ENCODE assay signal across 11 mouse cellular contexts in the genomic region with DNA sequence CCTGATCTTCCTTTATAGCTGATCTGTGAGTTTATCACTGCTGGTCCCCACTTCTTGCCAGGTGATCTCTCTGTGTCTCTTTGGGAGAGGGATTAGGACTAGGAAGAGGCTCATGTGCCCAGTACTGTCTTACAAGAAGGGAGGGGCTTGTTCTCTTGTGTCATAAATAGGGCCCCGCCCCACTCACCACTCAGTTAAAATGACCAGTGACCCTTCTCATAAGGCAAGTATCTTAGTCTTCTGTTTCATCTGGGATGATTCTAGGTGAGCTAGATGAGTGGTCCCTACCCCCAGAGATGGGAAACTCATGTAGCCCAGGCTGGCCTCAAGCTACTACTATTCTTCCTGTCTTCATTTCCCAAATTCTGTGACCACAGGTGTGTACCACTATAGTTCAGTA. TPM values are rescaled to one million over a fixed set of nuclear protein-coding genes. Genes with fewer than 3 reads are reported as not detected.
DNase-seq lines count a peak whose midpoint lies in the region; ATAC-seq and TF ChIP-seq lines count a peak whose summit lies in the region.
"Had no signal": no experiment of that assay in that cellular context is flagged by ENCODE, and none has a peak within 500 bp of the region (broad histone marks: within the 10 kb centered on the region; RNA-seq: fewer than 3 reads in every experiment).

Gene Lipe, minus strand, starts transcription at position 101 of the 400 bp plus-strand sequence.

- no peak within 1 kb of the TSS for H3K4me3 ChIP-seq in hindbrain, embryonic 15.5 days
- H3K4me3 ChIP-seq in hindbrain, embryonic 11.5 days (ENCODE audit: low read depth, low read length) = no peak within 1 kb of the TSS

- intact Hi-C loops in left cerebral cortex, postnatal 36 days (cut with DNase I) = no loop called here

- peaks cover 25% of the 10 kb centered on the region for H3K4me1 ChIP-seq in hindbrain, embryonic 15.5 days (replicated peaks)
- H3K4me1 ChIP-seq in hindbrain, embryonic 11.5 days (replicated peaks; ENCODE audit: control insufficient read depth, insufficient read depth, low read length) = peaks cover 8% of the 10 kb centered on the region

- no peaks in the 10 kb centered on the region for H3K36me3 ChIP-seq in hindbrain, embryonic 15.5 days
- no peaks in the 10 kb centered on the region for H3K36me3 ChIP-seq in hindbrain, embryonic 11.5 days (ENCODE audit: control insufficient read depth, insufficient read depth, low read length)

- H3K9me3 ChIP-seq in hindbrain, embryonic 15.5 days = no peaks in the 10 kb centered on the region
- no peaks in the 10 kb centered on the region for H3K9me3 ChIP-seq in hindbrain, embryonic 11.5 days (ENCODE audit: control insufficient read depth, low read length)
- H3K9me3 ChIP-seq: G1E had no signal

- H3K27me3 ChIP-seq in hindbrain, embryonic 15.5 days = no peaks in the 10 kb centered on the region
- no peaks in the 10 kb centered on the region for H3K27me3 ChIP-seq in hindbrain, embryonic 11.5 days (ENCODE audit: control insufficient read depth, insufficient read depth, low read length)

- 100% methylated on average over 1 of the region's 1 CpGs for WGBS in hindbrain, embryonic 15.5 days
- WGBS in hindbrain, embryonic 11.5 days = 100% methylated on average over 1 of the region's 1 CpGs

- no peak within 1 kb of the TSS for H3K4me2 ChIP-seq in hindbrain, embryonic 15.5 days
- no peak within 1 kb of the TSS for H3K4me2 ChIP-seq in hindbrain, embryonic 11.5 days (replicated peaks; ENCODE audit: low read depth, low read length)

- H3K9ac ChIP-seq in hindbrain, embryonic 15.5 days = no peak within 1 kb of the TSS
- no peak within 1 kb of the TSS for H3K9ac ChIP-seq in hindbrain, embryonic 11.5 days (ENCODE audit: low read depth, low read length)

- no peak within 1 kb of the TSS for H3K27ac ChIP-seq in hindbrain, embryonic 15.5 days (replicated peaks)
- H3K27ac ChIP-seq in hindbrain, embryonic 11.5 days (ENCODE audit: low read depth, low read length) = no peak within 1 kb of the TSS
- H3K27ac ChIP-seq: macrophage had no signal

- no peak for ATAC-seq in hindbrain, embryonic 15.5 days (ENCODE audit: low FRiP score, low read depth)
- no peak for ATAC-seq in hindbrain, embryonic 11.5 days (ENCODE audit: low FRiP score)

- TF ChIP-seq CTCF in brain, embryonic 14.5 days (IDR thresholded peaks at IDR 0.05; ENCODE audit: borderline replicate concordance, extremely low read depth, insufficient read depth, insufficient read length) = no peak

- TF ChIP-seq POLR2A in brain, embryonic 14.5 days (IDR thresholded peaks at IDR 0.05; ENCODE audit: borderline replicate concordance, extremely low read depth, insufficient read depth, insufficient read length, poor library complexity, severe bottlenecking) = no peak

- no peak for DNase-seq in hindbrain, embryonic 11.5 days (ENCODE audit: low spot score)
- no peak for DNase-seq in adrenal gland, adult 2 months
- no peak for DNase-seq in brain, embryonic 14.5 days (ENCODE audit: low read depth)
- no peak for DNase-seq in heart, postnatal 4 days
- DNase-seq in frontal cortex, postnatal 25 days (ENCODE audit: low spot score in 2 of 2) = no peak
- no peak for DNase-seq in kidney, postnatal 10 days
- no peak for DNase-seq in left cerebral cortex, postnatal 36 days (ENCODE audit: low spot score in 2 of 2)
- DNase-seq: cerebellum, adult 8-10 months had no signal

RNA-seq across cellular contexts. Expression of gene Lipe, which starts in this region (rescaled TPM):
- polyA plus RNA-seq in hindbrain, embryonic 15.5 days (2015; fragmentation: Nextera tagmentation; extraction: Ambion mirVana) = 9.9 and 11.0 TPM in 2 replicates
- polyA plus RNA-seq in hindbrain, embryonic 11.5 days (2014; fragmentation: Nextera tagmentation; extraction: Ambion mirVana) = 2.6 and 3.3 TPM in 2 replicates
- total RNA-seq in adrenal gland, adult 2 months (2021) = 100 to 1,000 TPM; 372 to 462 TPM
- 471 and 632 TPM in 2 replicates for polyA plus RNA-seq in adrenal gland, adult 2 months (2012; rRNA removed)
- polyA plus RNA-seq in brain, embryonic 14.5 days (2012; rRNA removed) = 12.0 and 13.0 TPM in 2 replicates
- total RNA-seq in heart, postnatal 4 days (2021) = 10 to 100 TPM; 20.8 to 22.6 TPM
- 10 to 100 TPM in 1 of 2 experiments, 1 to 10 TPM in 1; 6.0 to 11.2 TPM for total RNA-seq in left cerebral cortex, postnatal 36 days (2021)

Comparison
In these comparisons a context has a peak if more than half of its experiments do, and no peak if none do; other contexts are left out.
1. RNA of gene Lipe (total RNA-seq): 372 to 462 TPM in adrenal gland, adult 2 months; 20.8 to 22.6 TPM in heart, postnatal 4 days and 6.0 to 11.2 TPM in left cerebral cortex, postnatal 36 days; every median in the first group is over 10 times any median in the second.
2. RNA of gene Lipe (polyA plus RNA-seq): 471 to 632 TPM in adrenal gland, adult 2 months; 12.0 to 13.0 TPM in brain, embryonic 14.5 days, 9.9 to 11.0 TPM in hindbrain, embryonic 15.5 days and 2.6 to 3.3 TPM in hindbrain, embryonic 11.5 days; every median in the first group is over 10 times any median in the second.